Mouse (Mus musculus) liver, embryonic 14.5 days (tissue): ENCODE data around the gene Gnaq.

Experiments
- CTCF ChIP-seq: IDR thresholded peaks from 2 replicates; pipeline ENCODE4 v1.5.1; 2016; ENCODE audit warnings: antibody characterized with exemption, low read depth, control low read depth
- EP300 ChIP-seq: IDR thresholded peaks from 2 replicates; pipeline ENCODE4 v1.6.1; 2016; ENCODE audit warnings: antibody characterized with exemption, low read depth

GRCm38 (mm10) chr19:16436335-16437169, 303.9 kb downstream of the Gnaq start:
- TF ChIP-seq EP300 = no peak
- no peak for TF ChIP-seq CTCF
